Mouse (Mus musculus): ENCODE results near the gene Rbm38. TPM values are rescaled to one million over a fixed set of nuclear protein-coding genes. Genes with fewer than 3 reads are reported as not detected.
A peak's percentile ranks its signal among the peaks of the same experiment; 100 is the strongest.

Rbm38 gene
- polyA plus RNA-seq, 1 experiment from 2014 or later = 147 TPM

DNA sequence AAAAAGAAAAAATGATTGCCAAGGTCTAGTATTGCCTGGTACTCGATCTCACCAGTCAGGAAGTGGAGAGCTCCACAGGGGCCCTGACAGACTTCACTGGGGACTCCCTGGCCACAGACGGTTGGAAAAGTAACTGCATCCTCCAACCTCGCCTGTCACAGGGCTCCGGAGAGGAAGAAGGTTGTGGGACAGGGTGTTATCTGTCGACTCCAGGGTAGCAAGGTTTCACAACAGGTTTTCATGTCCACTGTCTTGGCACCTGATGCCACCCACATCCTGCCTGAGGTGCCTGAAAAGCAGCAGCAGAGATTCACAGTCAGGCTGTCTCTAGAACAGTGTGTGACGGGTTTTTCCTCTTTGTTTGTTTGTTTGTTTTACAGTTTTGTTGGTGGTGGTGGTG is 2.4 kb upstream of the Rbm38 start:
- Histone ChIP-seq H3K9ac (no peak overlapping the region), H3K4me3 (no peak overlapping the region), H3K4me2 (no peak overlapping the region), H3K27me3 (replicated peaks) (no peaks in the 10 kb centered on the region; the same call in 1 of the 2 replicates), H3K36me3 (peaks cover 35% of the 10 kb centered on the region), H3K4me1 (replicated peaks) (peaks cover 40% of the 10 kb centered on the region), H3K27ac (ENCODE audit: poor library complexity, severe bottlenecking) (peak overlapping the region; percentile 64; the same call in 1 of the 2 replicates), H3K9me3 (replicated peaks) (no peaks in the 10 kb centered on the region)
- ATAC-seq (ENCODE audit: insufficient number of reproducible peaks, low FRiP score) = no peak
- WGBS = 25% methylated on average over 6 of the region's 6 CpGs

DNA sequence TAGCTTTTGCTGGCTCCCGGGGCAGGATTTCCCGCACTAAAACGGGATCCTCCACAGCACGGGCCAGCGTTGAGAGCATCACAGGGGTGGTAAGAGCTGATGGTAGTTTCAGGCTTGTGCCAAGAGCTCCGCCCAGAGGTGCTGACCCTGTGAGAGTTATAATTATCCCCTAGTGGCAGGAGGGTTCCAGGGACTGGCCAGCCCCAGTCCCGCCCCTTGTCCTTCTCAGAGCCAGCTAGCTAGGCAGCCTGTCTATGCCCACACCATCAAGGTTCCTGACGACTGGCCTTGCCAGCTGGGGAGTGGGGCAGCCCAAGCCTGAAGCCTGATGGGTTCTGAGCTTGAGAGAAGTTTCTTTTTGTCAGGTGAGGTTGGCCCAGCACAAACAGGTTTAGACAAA is 1.7 kb upstream of the Rbm38 start:
- H3K4me2 ChIP-seq = peak overlapping the region; percentile 87
- H3K4me1 ChIP-seq (replicated peaks) = peaks cover 46% of the 10 kb centered on the region
- no peaks in the 10 kb centered on the region for H3K9me3 ChIP-seq (replicated peaks)
- H3K36me3 ChIP-seq = peaks cover 28% of the 10 kb centered on the region
- peak overlapping the region; percentile 64; the same call in 1 of the 2 replicates for H3K9ac ChIP-seq
- no peaks in the 10 kb centered on the region; the same call in 1 of the 2 replicates for H3K27me3 ChIP-seq (replicated peaks)
- ATAC-seq (ENCODE audit: insufficient number of reproducible peaks, low FRiP score) = peak; percentile 34; the same call in 1 of the 2 replicates
- H3K4me3 ChIP-seq = no peak overlapping the region
- WGBS = 6% methylated on average over 8 of the region's 8 CpGs
- H3K27ac ChIP-seq (ENCODE audit: poor library complexity, severe bottlenecking) = peak overlapping the region; percentile 64

DNA sequence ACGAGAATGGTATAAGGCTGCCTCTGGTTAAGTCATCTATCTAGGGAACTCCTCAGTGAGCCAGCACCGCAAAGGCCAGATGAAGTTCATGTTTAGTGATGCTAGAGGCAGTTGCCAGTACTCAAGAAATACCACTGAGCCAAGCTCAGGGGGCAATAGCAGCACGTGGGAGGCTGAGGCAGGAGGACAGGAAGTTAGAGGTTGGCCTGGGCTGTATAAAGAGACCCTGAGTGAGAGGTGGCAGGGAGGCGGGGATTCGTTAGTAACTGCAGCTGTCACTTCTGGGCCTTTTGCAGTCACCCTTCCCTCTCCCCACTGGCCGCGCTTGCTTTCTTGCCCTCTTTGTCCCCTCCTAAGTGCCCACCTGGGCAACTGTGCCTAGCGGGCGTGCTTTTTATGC is 976 bp upstream of the Rbm38 start:
- Histone ChIP-seq H3K4me2 (peak overlapping the region; percentile 87), H3K9ac (peak overlapping the region; percentile 64), H3K27me3 (replicated peaks) (no peaks in the 10 kb centered on the region; the same call in 1 of the 2 replicates), H3K9me3 (replicated peaks) (no peaks in the 10 kb centered on the region), H3K4me1 (replicated peaks) (peaks cover 47% of the 10 kb centered on the region), H3K36me3 (peaks cover 25% of the 10 kb centered on the region), H3K27ac (ENCODE audit: poor library complexity, severe bottlenecking) (peak overlapping the region; percentile 64), H3K4me3 (peak overlapping the region; percentile 44)
- ATAC-seq (ENCODE audit: insufficient number of reproducible peaks, low FRiP score) = no peak
- WGBS = 19% methylated on average over 9 of the region's 9 CpGs

DNA sequence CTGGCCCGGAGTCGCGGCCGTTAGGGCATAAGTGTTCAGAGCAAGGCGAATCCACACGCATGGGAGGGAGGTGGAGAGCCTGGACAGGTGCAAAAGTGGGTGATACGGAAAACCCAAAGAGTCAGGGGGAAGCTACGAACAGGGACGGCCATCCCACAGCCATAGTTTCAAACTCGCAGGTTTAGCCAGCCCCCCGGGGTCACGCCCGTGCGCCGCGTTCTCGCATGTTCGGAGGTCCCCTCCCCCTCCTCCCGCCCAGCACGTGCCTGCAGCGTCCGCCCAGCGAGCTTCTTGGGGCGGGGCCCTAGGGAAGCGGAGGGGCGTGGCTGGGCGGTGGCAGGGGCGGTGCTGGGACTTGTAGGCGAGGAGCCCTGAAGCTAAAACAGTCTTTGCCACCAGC is 508 bp upstream of the Rbm38 start:
- H3K4me2 ChIP-seq = peak overlapping the region; percentile 87
- no peaks in the 10 kb centered on the region for H3K9me3 ChIP-seq (replicated peaks)
- H3K9ac ChIP-seq = peak overlapping the region; percentile 64
- H3K27me3 ChIP-seq (replicated peaks) = no peaks in the 10 kb centered on the region; the same call in 1 of the 2 replicates
- H3K4me1 ChIP-seq (replicated peaks) = peaks cover 47% of the 10 kb centered on the region
- H3K36me3 ChIP-seq = peaks cover 25% of the 10 kb centered on the region
- ATAC-seq (ENCODE audit: insufficient number of reproducible peaks, low FRiP score) = peak; percentile 82
- peak overlapping the region; percentile 64 for H3K27ac ChIP-seq (ENCODE audit: poor library complexity, severe bottlenecking)
- peak overlapping the region; percentile 44 for H3K4me3 ChIP-seq
- WGBS = under 1% methylated on average over 29 of the region's 29 CpGs

DNA sequence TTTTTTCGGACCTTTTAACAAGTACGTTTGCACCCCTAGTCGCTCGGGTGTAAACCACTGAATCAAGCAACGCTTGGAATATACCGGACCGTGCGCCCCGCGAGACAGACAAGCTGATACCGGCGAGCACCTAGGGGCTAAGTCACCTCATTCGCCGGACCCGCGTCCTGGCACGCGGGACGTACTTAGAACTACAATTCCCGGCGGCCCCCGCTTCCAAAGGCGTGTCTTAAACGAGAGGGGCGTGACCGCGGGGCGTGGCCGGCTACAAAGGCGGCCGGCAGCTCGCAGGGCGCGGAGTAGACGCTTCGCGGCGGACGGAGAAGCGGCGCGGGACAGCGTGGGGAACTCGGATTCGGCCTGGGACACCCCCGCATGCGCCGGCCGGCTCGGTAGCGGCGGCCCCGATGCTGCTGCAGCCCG is 1.3 kb downstream of the Rbm38 start:
- WGBS = under 1% methylated on average over 54 of the region's 54 CpGs
- ATAC-seq (ENCODE audit: insufficient number of reproducible peaks, low FRiP score) = peak; percentile 79

DNA sequence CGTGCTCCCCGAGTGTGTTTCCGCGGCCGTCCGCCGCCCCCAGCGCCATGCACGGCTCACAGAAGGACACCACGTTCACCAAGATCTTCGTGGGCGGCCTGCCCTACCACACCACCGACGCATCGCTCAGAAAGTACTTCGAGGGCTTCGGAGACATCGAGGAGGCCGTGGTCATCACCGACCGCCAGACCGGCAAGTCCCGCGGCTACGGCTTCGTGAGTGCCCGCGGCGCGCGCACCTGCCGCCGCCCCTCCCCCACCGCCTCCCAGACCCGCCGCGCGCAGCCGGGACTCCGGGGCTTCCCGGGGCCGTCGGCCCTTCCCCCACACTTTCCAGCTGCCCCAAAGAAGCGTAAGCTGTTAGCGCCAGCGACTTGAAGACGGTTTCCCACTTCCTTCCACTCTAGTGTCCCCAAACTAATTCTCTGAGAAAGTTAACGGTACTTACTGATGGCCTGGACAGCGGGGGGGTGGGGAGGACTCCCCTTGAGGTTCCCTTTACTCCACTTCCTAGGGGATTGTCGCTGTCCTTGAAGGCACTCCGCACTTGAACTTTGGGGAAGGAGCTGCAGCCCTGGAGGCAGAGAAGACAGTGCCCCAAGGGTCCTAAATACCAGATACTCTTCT is 1.9 kb downstream of the Rbm38 start:
- peak overlapping the region; percentile 76 for H3K27ac ChIP-seq (ENCODE audit: poor library complexity, severe bottlenecking)
- peaks cover 69% of the 10 kb centered on the region for H3K4me1 ChIP-seq (replicated peaks)
- H3K4me3 ChIP-seq = peak overlapping the region; percentile 89
- under 1% methylated on average over 51 of the region's 51 CpGs for WGBS
- peak; percentile 27 for ATAC-seq (ENCODE audit: insufficient number of reproducible peaks, low FRiP score)
- peak overlapping the region; percentile 81 for H3K4me2 ChIP-seq
- no peaks in the 10 kb centered on the region for H3K9me3 ChIP-seq (replicated peaks)
- peaks cover 29% of the 10 kb centered on the region for H3K36me3 ChIP-seq
- peak overlapping the region; percentile 90 for H3K9ac ChIP-seq
- no peaks in the 10 kb centered on the region; the same call in 1 of the 2 replicates for H3K27me3 ChIP-seq (replicated peaks)

More for the DNA sequence above, 1.3 kb downstream of the Rbm38 start:
- H3K9ac ChIP-seq = peak overlapping the region; percentile 90
- peak overlapping the region; percentile 81 for H3K4me2 ChIP-seq
- H3K4me1 ChIP-seq (replicated peaks) = peaks cover 64% of the 10 kb centered on the region
- peak overlapping the region; percentile 89 for H3K4me3 ChIP-seq
- H3K27ac ChIP-seq (ENCODE audit: poor library complexity, severe bottlenecking) = peak overlapping the region; percentile 76
- H3K27me3 ChIP-seq (replicated peaks) = no peaks in the 10 kb centered on the region; the same call in 1 of the 2 replicates
- no peaks in the 10 kb centered on the region for H3K9me3 ChIP-seq (replicated peaks)
- H3K36me3 ChIP-seq = peaks cover 23% of the 10 kb centered on the region

DNA sequence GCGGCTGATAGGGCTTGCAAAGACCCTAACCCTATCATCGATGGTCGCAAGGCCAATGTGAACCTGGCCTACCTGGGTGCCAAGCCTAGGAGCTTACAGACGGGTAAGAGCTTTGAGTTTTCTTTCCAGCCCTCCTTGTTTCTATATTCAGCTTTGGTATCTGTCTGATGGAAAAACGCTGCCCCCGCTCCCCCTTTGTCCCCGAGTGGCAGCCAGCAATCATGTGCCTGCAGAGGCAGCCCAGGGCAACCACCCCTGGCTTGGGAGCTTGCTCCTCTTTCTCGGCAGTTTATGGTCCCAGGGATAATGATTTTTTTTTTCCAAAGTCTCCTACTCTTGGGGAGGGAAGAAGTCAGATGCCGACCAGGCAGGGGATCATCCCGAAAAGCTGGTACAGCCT is 2.5 kb downstream of the Rbm38 start:
- 26% methylated on average over 10 of the region's 10 CpGs for WGBS
- Histone ChIP-seq H3K27me3 (replicated peaks) (no peaks in the 10 kb centered on the region; the same call in 1 of the 2 replicates), H3K4me1 (replicated peaks) (peaks cover 75% of the 10 kb centered on the region), H3K4me2 (peak overlapping the region; percentile 81), H3K9me3 (replicated peaks) (no peaks in the 10 kb centered on the region), H3K27ac (ENCODE audit: poor library complexity, severe bottlenecking) (peak overlapping the region; percentile 76), H3K4me3 (peak overlapping the region; percentile 89), H3K36me3 (peaks cover 35% of the 10 kb centered on the region), H3K9ac (peak overlapping the region; percentile 90)
- no peak for ATAC-seq (ENCODE audit: insufficient number of reproducible peaks, low FRiP score)

DNA sequence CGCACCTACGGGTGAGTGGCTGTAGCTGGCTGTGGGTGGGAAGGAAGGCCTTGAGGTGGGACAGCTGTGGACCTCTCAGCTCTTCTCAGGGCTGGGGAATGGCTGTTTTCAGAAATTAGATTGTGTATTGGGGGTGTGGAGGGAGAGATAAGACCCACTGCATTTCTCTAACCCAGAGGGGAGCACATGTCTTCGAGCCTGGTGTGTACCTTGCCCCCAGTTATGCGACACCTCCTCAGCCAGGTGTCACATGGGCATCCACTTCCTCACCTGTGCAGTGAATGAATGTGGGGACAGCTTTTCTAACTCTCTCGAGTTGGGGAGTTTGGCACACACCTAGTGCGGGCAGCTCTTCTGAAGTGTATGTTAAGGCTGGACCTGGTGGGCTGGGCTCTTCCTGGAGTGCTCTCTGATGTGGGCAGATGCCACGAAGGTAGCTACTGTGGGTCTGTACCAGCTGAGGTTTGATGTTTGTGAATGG is 3.1 kb downstream of the Rbm38 start:
- peak overlapping the region; percentile 81 for H3K4me2 ChIP-seq
- H3K4me3 ChIP-seq = peak overlapping the region; percentile 89
- H3K27ac ChIP-seq (ENCODE audit: poor library complexity, severe bottlenecking) = peak overlapping the region; percentile 76
- peaks cover 75% of the 10 kb centered on the region for H3K4me1 ChIP-seq (replicated peaks)
- H3K9me3 ChIP-seq (replicated peaks) = no peaks in the 10 kb centered on the region
- peak overlapping the region; percentile 90 for H3K9ac ChIP-seq
- no peak for ATAC-seq (ENCODE audit: insufficient number of reproducible peaks, low FRiP score)
- WGBS = 53% methylated on average over 7 of the region's 7 CpGs
- no peaks in the 10 kb centered on the region; the same call in 1 of the 2 replicates for H3K27me3 ChIP-seq (replicated peaks)
- peaks cover 40% of the 10 kb centered on the region for H3K36me3 ChIP-seq

DNA sequence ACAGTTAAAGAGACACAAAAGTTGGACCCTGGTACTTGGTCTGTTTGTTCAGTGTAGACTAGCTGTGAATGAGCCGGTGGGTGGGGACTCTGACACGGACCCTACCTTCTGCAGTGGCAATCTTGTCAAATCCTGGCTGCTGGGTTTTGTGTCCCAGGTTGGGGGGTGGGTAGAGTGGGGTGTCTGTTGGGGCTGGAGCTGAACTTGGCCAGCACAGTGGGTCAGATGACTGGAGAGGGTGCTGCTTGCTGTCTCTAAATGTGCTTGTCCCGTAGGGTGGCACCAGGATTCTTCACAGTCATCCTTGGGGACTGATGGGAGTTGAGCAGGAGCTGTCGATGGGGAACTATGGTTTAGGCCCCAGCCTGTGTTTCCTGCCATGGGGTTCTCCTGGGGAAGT is 3.7 kb downstream of the Rbm38 start:
- Histone ChIP-seq H3K9ac (peak overlapping the region; percentile 90), H3K36me3 (peaks cover 46% of the 10 kb centered on the region)
- 59% methylated on average over 4 of the region's 4 CpGs for WGBS

DNA sequence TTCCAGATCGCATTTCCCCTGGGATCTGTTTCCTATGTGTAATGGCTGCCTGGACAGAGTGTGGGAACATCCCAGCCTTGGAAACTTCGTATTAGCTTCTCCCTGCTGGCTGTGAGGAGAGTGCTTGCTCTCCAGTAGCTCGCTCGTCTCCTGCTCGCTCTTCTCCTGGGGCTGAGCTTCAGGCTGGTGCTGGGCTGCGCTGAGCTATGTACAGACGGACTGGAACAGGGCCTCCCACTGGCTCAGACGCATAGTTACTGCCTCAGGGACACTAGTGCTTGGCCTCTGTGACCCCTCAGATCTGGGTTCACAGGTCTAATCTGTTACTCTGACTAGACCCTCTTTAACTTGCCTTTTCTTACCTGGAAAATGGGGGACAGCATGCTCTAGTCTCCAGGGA is 4.1 kb downstream of the Rbm38 start:
- no peak for ATAC-seq (ENCODE audit: insufficient number of reproducible peaks, low FRiP score)
- H3K9me3 ChIP-seq (replicated peaks) = no peaks in the 10 kb centered on the region
- H3K27ac ChIP-seq (ENCODE audit: poor library complexity, severe bottlenecking) = peak overlapping the region; percentile 40; the same call in 1 of the 2 replicates
- peak overlapping the region; percentile 90 for H3K9ac ChIP-seq
- peaks cover 50% of the 10 kb centered on the region for H3K36me3 ChIP-seq
- peaks cover 75% of the 10 kb centered on the region for H3K4me1 ChIP-seq (replicated peaks)
- WGBS = 61% methylated on average over 8 of the region's 8 CpGs
- H3K4me2 ChIP-seq = peak overlapping the region; percentile 81
- no peaks in the 10 kb centered on the region; the same call in 1 of the 2 replicates for H3K27me3 ChIP-seq (replicated peaks)
- peak overlapping the region; percentile 89 for H3K4me3 ChIP-seq

More for the DNA sequence above, 3.7 kb downstream of the Rbm38 start:
- no peak for ATAC-seq (ENCODE audit: insufficient number of reproducible peaks, low FRiP score)
- peak overlapping the region; percentile 89 for H3K4me3 ChIP-seq
- H3K27me3 ChIP-seq (replicated peaks) = no peaks in the 10 kb centered on the region; the same call in 1 of the 2 replicates
- no peaks in the 10 kb centered on the region for H3K9me3 ChIP-seq (replicated peaks)
- peak overlapping the region; percentile 81 for H3K4me2 ChIP-seq
- peaks cover 75% of the 10 kb centered on the region for H3K4me1 ChIP-seq (replicated peaks)
- H3K27ac ChIP-seq (ENCODE audit: poor library complexity, severe bottlenecking) = peak overlapping the region; percentile 40; the same call in 1 of the 2 replicates

DNA sequence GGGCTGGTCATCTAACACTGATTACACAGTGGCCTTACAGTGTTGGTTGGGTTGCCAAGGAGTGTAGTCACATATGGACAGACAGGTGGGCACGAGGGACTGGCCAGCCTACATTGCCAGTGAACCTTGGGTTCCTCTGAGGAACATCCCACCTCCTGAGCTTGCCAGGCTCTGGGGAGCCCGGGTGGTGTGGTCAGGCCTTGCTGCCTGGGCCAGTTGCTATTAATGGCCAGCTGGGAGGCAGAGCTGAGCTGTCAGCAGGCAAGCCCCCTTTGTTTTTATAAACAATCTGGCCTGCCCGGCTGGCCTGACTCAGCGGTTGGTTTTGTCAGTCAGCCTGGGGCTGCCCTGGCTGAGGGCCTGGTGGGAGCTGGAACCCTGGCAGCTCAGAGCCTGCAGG is 4.6 kb downstream of the Rbm38 start:
- WGBS = 19% methylated on average over 4 of the region's 4 CpGs
- Histone ChIP-seq H3K9ac (peak overlapping the region; percentile 90), H3K36me3 (peaks cover 56% of the 10 kb centered on the region), H3K27ac (ENCODE audit: poor library complexity, severe bottlenecking) (peak overlapping the region; percentile 40; the same call in 1 of the 2 replicates), H3K4me2 (peak overlapping the region; percentile 81), H3K4me3 (peak overlapping the region; percentile 89), H3K4me1 (replicated peaks) (peaks cover 75% of the 10 kb centered on the region), H3K9me3 (replicated peaks) (no peaks in the 10 kb centered on the region), H3K27me3 (replicated peaks) (no peaks in the 10 kb centered on the region; the same call in 1 of the 2 replicates)
- peak; percentile 12; the same call in 1 of the 2 replicates for ATAC-seq (ENCODE audit: insufficient number of reproducible peaks, low FRiP score)

Data from heart, embryonic 12.5 days (tissue).